Mouse (Mus musculus) heart, postnatal 0 days (tissue): ENCODE data around the gene Med13. TPM values are rescaled to one million over a fixed set of nuclear protein-coding genes. Genes with fewer than 3 reads are reported as not detected.

Source experiments
- ATAC-seq: fragments of 200-750 bp; cut with Nextera tagmentation; 2 replicates; pipeline ENCODE4 v1.8.0; 2017; ENCODE audit warnings: low read depth, moderate number of reproducible peaks, moderate library complexity; ENCODE audit not compliant: insufficient read depth
- DNase-seq: peaks from one replicate; pipeline ENCODE4 v3.0.0-alpha.2; 2016; ENCODE audit warnings: low spot score
- H3K27ac ChIP-seq: fragments of 300-500 bp; sonication (generic); 2 replicates; pipeline ENCODE4 v1.5.1; 2014; ENCODE audit warnings: low read depth, mild to moderate bottlenecking
- H3K27me3 ChIP-seq: fragments of 300-500 bp; sonication (generic); 2 replicates; pipeline ENCODE4 v1.6.1; 2014; ENCODE audit warnings: low read length, mixed read lengths; ENCODE audit not compliant: control insufficient read depth, insufficient read depth
- H3K36me3 ChIP-seq: fragments of 300-500 bp; sonication (generic); replicated peaks from 2 replicates; pipeline ENCODE4 v1.6.1; 2014; ENCODE audit warnings: low read length, mixed read lengths; ENCODE audit not compliant: control insufficient read depth, insufficient read depth
- H3K4me1 ChIP-seq: fragments of 300-500 bp; sonication (generic); 2 replicates; pipeline ENCODE4 v1.6.1; 2014; ENCODE audit warnings: antibody characterized with exemption; ENCODE audit not compliant: control insufficient read depth, insufficient read depth
- H3K4me2 ChIP-seq: fragments of 300-500 bp; sonication (generic); 2 replicates; pipeline ENCODE4 v1.6.1; 2014; ENCODE audit warnings: low read depth, mild to moderate bottlenecking, low read length, moderate library complexity
- H3K4me3 ChIP-seq: fragments of 300-500 bp; sonication (generic); 2 replicates; pipeline ENCODE4 v1.5.1; 2014; ENCODE audit warnings: low read depth, low read length
- H3K9ac ChIP-seq: fragments of 300-500 bp; sonication (generic); replicated peaks from 2 replicates; pipeline ENCODE4 v1.6.1; 2014; ENCODE audit warnings: low read depth, low read length, mixed read lengths
- H3K9me3 ChIP-seq: fragments of 300-500 bp; sonication (generic); replicated peaks from 2 replicates; pipeline ENCODE4 v1.6.1; 2016; ENCODE audit warnings: low read length; ENCODE audit not compliant: control insufficient read depth
- CTCF ChIP-seq: IDR thresholded peaks from 2 replicates; pipeline ENCODE4 v1.5.1; 2016; ENCODE audit warnings: antibody characterized with exemption, control low read depth, low read depth
- EP300 ChIP-seq: IDR thresholded peaks from 2 replicates; pipeline ENCODE4 v1.6.1; 2016; ENCODE audit warnings: antibody characterized with exemption, low read depth
- WGBS: fragments of 180-500 bp; shearing (Covaris S2); extraction: QIAGEN DNeasy Blood & Tissue Kit; methylation state at CpG from one replicate; pipeline ENCODE4 v1.1.7; 2014; 5-methylcytosine and 5-hydroxymethylcytosine counted together
- polyA plus RNA-seq: library from polyadenylated mRNA; unstranded; fragments of >200 nt; fragmentation: Nextera tagmentation; extraction: Ambion mirVana; gene quantifications from 2 replicates; pipeline ENCODE4 v1.2.1, GENCODE M21; 2015
- total RNA-seq: library from RNA; depleted of rRNA; stranded (reverse); fragments of >200 nt; gene quantifications from 2 replicates; pipeline ENCODE4 v1.2.3, GENCODE M21; 2014; ENCODE audit warnings: low replicate concordance

Gene Med13
- total and polyA plus RNA-seq, 2 experiments from 2014 or later: 3.7 to 26.3 TPM

DNA sequence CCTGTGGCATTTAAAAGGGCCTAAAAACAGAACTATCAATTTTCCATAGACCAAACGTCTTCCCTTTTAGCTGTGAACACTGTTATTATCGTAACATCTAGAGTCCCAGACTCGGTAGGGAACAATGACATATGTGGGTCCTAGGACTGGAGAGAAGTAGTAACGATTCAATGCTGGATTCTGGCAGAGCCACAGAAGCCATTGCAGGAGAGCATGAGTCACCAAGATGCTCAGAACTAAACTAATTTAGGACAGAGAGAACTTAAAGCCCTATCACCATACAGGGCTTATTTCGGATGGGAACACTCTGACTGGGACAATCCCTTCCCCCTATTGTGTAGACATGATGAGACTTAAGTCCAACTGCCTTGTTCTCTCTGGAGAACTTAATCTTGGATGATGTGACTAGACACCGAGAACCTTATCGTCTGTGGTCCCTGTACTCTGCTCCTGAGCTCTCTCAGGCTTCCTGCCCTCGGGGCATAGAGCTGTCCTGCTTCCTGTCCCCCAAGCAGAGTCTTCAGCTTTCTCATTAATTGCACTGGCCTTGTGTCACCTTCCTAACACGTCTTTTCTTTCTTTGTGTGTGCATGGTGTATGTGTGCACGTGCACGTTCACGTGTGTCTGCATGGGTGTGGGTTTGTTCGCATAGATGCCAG, 31.5 kb upstream of the Med13 start:
- H3K27me3 ChIP-seq: no peaks in the 10 kb centered on the region
- no peak for ATAC-seq
- no peak overlapping the region for H3K27ac ChIP-seq

DNA sequence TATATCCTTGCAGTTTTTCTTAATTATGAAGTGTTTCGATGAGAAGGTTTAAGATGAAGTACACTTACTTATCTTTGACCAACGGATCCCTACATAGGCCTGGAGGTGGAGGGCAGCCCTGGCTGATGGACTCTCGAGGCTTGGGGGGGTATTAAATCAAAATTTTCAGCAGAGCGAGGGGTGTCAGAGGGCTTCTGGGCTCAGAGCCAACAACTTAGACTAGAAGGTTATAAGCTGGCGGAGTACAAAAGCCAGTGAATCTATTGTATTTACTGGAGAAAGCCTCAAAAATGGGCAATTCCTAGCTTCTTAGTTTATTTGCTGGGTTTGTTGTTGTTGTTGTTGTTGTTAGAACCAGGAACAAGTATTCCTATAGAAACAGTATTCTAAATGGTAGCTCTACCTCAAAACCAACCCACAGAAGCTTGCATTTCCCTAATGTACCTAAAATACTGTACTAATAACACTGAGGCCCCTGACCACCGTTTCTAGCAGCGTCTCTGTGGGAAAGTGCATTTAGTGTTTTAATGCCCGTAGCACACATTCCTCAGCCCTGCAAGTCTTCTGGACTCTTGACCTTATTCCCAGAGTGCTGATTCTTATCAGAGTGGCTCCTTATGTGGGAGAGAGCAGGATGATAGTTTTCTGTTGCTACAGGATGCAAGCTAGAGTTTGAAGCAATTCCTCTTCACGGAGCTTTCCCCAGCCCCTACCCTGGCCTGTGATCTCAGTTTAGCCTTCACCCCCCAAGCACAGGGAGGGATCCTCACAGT, 29.9 kb upstream of the Med13 start:
- Histone ChIP-seq H3K36me3 (no peaks in the 10 kb centered on the region), H3K4me2 (no peak overlapping the region), H3K27ac (no peak overlapping the region), H3K4me1 (peaks cover under 1% of the 10 kb centered on the region; the same call in 1 of the 2 replicates), H3K27me3 (no peaks in the 10 kb centered on the region), H3K9ac (no peak overlapping the region), H3K4me3 (no peak overlapping the region), H3K9me3 (no peaks in the 10 kb centered on the region)
- no peak for ATAC-seq
- 43% methylated on average over 9 of the region's 9 CpGs for WGBS
- TF ChIP-seq CTCF (no peak), EP300 (no peak)
- no peak for DNase-seq

More for the DNA sequence above, 31.5 kb upstream of the Med13 start:
- Histone ChIP-seq H3K4me3 (no peak overlapping the region), H3K4me2 (no peak overlapping the region), H3K9me3 (no peaks in the 10 kb centered on the region), H3K36me3 (no peaks in the 10 kb centered on the region), H3K4me1 (no peaks in the 10 kb centered on the region; the same call in 1 of the 2 replicates), H3K9ac (no peak overlapping the region)
- 63% methylated on average over 13 of the region's 13 CpGs for WGBS
- no peak for DNase-seq
- TF ChIP-seq CTCF: no peak
- TF ChIP-seq EP300: no peak

DNA sequence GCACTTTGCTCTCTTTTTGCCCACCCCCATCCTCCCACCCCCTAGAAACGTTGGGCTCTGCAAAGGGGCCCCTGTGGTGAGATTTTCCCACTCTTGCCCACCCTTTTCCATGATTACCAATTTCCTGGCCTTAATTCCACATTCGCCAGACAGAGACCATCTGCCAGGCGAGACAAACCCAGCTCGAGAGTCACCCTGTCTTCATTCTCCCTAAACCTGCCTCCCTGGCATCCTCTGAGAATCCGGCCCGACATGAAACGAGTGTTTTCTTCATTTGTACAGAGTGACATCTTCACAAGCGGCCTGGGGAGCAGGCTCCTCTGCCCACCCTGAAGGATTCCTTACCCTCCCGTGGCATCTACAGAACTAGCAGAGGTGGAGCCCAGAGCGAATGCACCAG, 29.2 kb upstream of the Med13 start:
- ATAC-seq (no peak), DNase-seq (no peak)
- Histone ChIP-seq H3K27ac (no peak overlapping the region), H3K9me3 (no peaks in the 10 kb centered on the region), H3K4me2 (no peak overlapping the region), H3K4me1 (peaks cover 8% of the 10 kb centered on the region), H3K4me3 (no peak overlapping the region), H3K36me3 (no peaks in the 10 kb centered on the region), H3K9ac (no peak overlapping the region), H3K27me3 (no peaks in the 10 kb centered on the region)
- no peak for TF ChIP-seq CTCF
- no peak for TF ChIP-seq EP300
- 74% methylated on average over 10 of the region's 10 CpGs for WGBS

DNA sequence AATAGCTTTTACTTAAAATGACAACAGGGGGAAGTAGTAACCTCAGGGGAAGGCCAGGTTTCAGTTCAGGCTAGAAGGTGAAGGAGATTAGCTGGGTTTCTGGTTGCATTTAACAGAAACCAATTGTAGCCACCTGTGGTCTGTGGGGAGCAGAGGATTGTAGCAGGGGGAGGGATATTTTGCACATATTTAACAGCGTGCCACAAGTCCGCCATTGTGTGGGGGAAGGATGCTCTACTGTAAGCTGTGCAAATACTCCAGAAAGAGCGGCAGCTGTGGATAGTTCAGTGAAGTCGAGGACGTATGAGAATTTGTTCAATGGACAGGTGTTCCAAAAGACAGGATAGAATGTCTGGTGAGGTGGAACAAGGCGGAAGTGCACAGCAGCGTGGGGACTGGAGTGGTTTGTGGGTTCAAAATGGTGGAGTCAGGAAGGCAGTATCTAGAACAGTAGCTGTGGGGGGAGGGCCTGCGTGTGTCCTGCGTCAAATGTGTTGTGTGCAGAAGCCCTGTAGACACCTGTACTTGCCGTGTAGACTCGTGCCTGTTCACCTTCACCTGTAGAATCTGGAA, 28.4 kb upstream of the Med13 start:
- Histone ChIP-seq H3K9me3 (no peaks in the 10 kb centered on the region), H3K27ac (no peak overlapping the region), H3K9ac (no peak overlapping the region), H3K27me3 (no peaks in the 10 kb centered on the region), H3K4me3 (no peak overlapping the region), H3K36me3 (no peaks in the 10 kb centered on the region), H3K4me1 (peaks cover 16% of the 10 kb centered on the region), H3K4me2 (no peak overlapping the region)
- no peak for TF ChIP-seq EP300
- TF ChIP-seq CTCF: no peak
- WGBS: 82% methylated on average over 11 of the region's 11 CpGs
- no peak for ATAC-seq
- no peak for DNase-seq

DNA sequence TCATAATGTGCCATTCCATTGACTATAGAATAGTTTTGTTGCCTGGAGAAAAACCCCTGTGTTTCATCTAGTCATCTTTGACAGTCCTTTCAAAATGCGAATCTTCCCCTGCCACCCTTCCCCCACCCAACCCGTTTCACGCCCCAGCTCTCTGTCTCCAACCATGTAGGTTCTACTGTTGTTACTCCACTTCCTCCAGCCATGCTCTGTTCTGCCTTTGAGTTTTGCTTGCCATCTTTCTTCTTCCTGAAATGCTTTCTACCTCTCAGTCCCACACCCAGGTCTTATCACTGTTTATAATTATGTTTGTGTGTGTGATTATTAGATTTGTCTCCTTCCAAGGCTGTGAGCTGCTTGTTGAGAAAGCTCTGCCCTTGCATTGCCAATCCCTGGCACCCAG, 26.7 kb upstream of the Med13 start:
- ATAC-seq (no peak), DNase-seq (no peak)
- H3K27me3 ChIP-seq: no peaks in the 10 kb centered on the region
- peaks cover 21% of the 10 kb centered on the region for H3K4me1 ChIP-seq
- no peak overlapping the region for H3K4me2 ChIP-seq
- no peak overlapping the region for H3K9ac ChIP-seq
- WGBS: 68% methylated on average over 3 of the region's 3 CpGs
- H3K9me3 ChIP-seq: no peaks in the 10 kb centered on the region
- no peak overlapping the region for H3K27ac ChIP-seq
- no peak overlapping the region for H3K4me3 ChIP-seq
- no peaks in the 10 kb centered on the region for H3K36me3 ChIP-seq
- TF ChIP-seq EP300: no peak
- no peak for TF ChIP-seq CTCF
